Mouse (Mus musculus) stomach, embryonic 15.5 days (tissue): ENCODE measurements around the gene Hcn2. TPM values are rescaled to one million over a fixed set of nuclear protein-coding genes. Genes with fewer than 3 reads are reported as not detected.

Experiments
- ATAC-seq: fragments of 200-750 bp; cut with Nextera tagmentation; 2 replicates; pipeline ENCODE4 v1.8.0; 2017; ENCODE audit warnings: low read depth, moderate number of reproducible peaks, moderate TSS enrichment; ENCODE audit not compliant: insufficient read depth, low FRiP score
- H3K27ac ChIP-seq: fragments of 300-500 bp; sonication (generic); 2 replicates; pipeline ENCODE4 v1.5.1; 2015; ENCODE audit warnings: mild to moderate bottlenecking, inconsistent platforms
- H3K27me3 ChIP-seq: fragments of 300-500 bp; sonication (generic); replicated peaks from 2 replicates; pipeline ENCODE4 v1.6.1; 2015; ENCODE audit warnings: inconsistent platforms
- H3K36me3 ChIP-seq: fragments of 300-500 bp; sonication (generic); 2 replicates; pipeline ENCODE4 v1.6.1; 2015; ENCODE audit warnings: inconsistent platforms
- H3K4me1 ChIP-seq: fragments of 300-500 bp; sonication (generic); 2 replicates; pipeline ENCODE4 v1.6.1; 2015; ENCODE audit warnings: inconsistent platforms
- H3K4me2 ChIP-seq: fragments of 300-500 bp; sonication (generic); 2 replicates; pipeline ENCODE4 v1.6.1; 2015; ENCODE audit warnings: mild to moderate bottlenecking, inconsistent platforms
- H3K4me3 ChIP-seq: fragments of 300-500 bp; sonication (generic); replicated peaks from 2 replicates; pipeline ENCODE4 v1.5.1; 2015; ENCODE audit warnings: inconsistent platforms
- H3K9ac ChIP-seq: fragments of 300-500 bp; sonication (generic); 2 replicates; pipeline ENCODE4 v1.6.1; 2015; ENCODE audit warnings: inconsistent platforms
- H3K9me3 ChIP-seq: fragments of 300-500 bp; sonication (generic); 2 replicates; pipeline ENCODE4 v1.6.1; 2016; ENCODE audit warnings: inconsistent platforms
- WGBS: fragments of 180-500 bp; shearing (Covaris S2); methylation state at CpG from one replicate; pipeline ENCODE4 v1.1.7; 2015; 5-methylcytosine and 5-hydroxymethylcytosine counted together
- polyA plus RNA-seq: library from polyadenylated mRNA; unstranded; fragments of >200 nt; fragmentation: Nextera tagmentation; extraction: Ambion mirVana; gene quantifications from 2 replicates; pipeline ENCODE4 v1.2.1, GENCODE M21; 2015

Hcn2 gene
- polyA plus RNA-seq, 1 experiment from 2014 or later, result 0.08 TPM

- Histone ChIP-seq H3K9ac (no peak overlapping the region), H3K27me3 (no peaks in the 10 kb centered on the region), H3K27ac (no peak overlapping the region), H3K9me3 (peaks cover 14% of the 10 kb centered on the region), H3K4me3 (no peak overlapping the region), H3K36me3 (peaks cover 63% of the 10 kb centered on the region), H3K4me1 (no peaks in the 10 kb centered on the region), H3K4me2 (peak overlapping the region; percentile 5; the same call in 1 of the 2 replicates)
- ATAC-seq, result no peak
- WGBS, result 40% methylated on average over 51 of the region's 52 CpGs
Observed at GRCm38 (mm10) chr10:79735361-79735760, 18.9 kb downstream of the Hcn2 start.

DNA sequence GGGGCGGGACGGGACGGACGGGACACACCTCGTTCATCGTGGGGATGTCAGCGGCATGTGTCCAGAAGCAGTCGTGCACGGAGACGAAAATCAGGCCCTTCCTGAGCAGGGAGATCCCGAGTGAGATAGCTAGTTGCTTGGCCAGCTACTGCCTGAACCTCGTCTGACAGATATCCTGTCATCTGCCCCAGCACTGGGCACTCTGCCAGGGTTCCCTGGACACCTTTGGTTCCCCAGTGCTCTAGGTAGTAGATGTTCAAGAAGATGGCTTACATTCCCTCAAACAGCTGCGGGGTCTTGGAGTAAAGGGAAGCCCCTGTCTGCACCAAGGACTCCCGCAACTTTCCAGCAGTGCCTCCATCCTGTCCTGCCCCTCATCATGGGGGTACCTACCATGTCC is 20.3 kb downstream of the Hcn2 start:
- 86% methylated on average over 14 of the region's 14 CpGs for WGBS
- H3K9me3 ChIP-seq, result peaks cover 14% of the 10 kb centered on the region

GRCm38 (mm10) chr10:79738259-79738658 is 21.8 kb downstream of the Hcn2 start:
- Histone ChIP-seq H3K9ac (no peak overlapping the region), H3K4me3 (no peak overlapping the region), H3K4me2 (no peak overlapping the region), H3K27me3 (no peaks in the 10 kb centered on the region), H3K4me1 (no peaks in the 10 kb centered on the region), H3K27ac (no peak overlapping the region), H3K36me3 (peaks cover 91% of the 10 kb centered on the region), H3K9me3 (peaks cover 14% of the 10 kb centered on the region)
- ATAC-seq, result no peak
- 93% methylated on average over 10 of the region's 10 CpGs for WGBS

More for the DNA sequence above, 20.3 kb downstream of the Hcn2 start:
- no peaks in the 10 kb centered on the region for H3K27me3 ChIP-seq
- no peak for ATAC-seq
- H3K36me3 ChIP-seq, result peaks cover 77% of the 10 kb centered on the region
- no peak overlapping the region for H3K27ac ChIP-seq
- no peak overlapping the region for H3K9ac ChIP-seq
- no peaks in the 10 kb centered on the region for H3K4me1 ChIP-seq
- no peak overlapping the region for H3K4me3 ChIP-seq
- H3K4me2 ChIP-seq, result no peak overlapping the region

GRCm38 (mm10) chr10:79739234-79739633 is 22.8 kb downstream of the Hcn2 start:
- ATAC-seq, result no peak
- H3K4me2 ChIP-seq, result no peak overlapping the region
- peaks cover 14% of the 10 kb centered on the region for H3K9me3 ChIP-seq
- H3K36me3 ChIP-seq, result peaks cover 87% of the 10 kb centered on the region
- H3K4me1 ChIP-seq, result no peaks in the 10 kb centered on the region
- no peak overlapping the region for H3K27ac ChIP-seq
- 96% methylated on average over 28 of the region's 28 CpGs for WGBS
- H3K27me3 ChIP-seq, result no peaks in the 10 kb centered on the region
- H3K4me3 ChIP-seq, result no peak overlapping the region
- no peak overlapping the region for H3K9ac ChIP-seq

DNA sequence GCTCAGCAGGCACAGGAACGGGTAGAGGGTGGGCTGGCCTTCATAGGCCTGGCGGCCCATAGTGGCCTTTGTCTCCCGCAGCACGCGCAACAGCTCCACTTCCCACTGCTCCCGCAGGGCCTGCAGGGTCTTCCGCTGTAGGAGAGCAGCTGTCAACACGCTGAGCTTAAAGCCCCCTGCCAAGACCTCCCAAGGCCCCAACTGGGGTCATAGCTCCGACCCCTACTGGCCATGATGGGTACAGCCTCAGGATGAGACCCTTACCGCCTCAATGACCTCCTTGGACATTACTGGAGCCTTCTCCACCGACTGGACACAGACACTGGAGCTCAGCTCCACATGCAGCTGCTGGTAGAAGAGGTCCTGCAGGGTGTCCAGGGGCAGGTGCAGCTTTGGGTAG is 24.4 kb downstream of the Hcn2 start:
- no peak for ATAC-seq
- WGBS, result 81% methylated on average over 11 of the region's 11 CpGs
- Histone ChIP-seq H3K4me2 (no peak overlapping the region), H3K9ac (no peak overlapping the region), H3K36me3 (peaks cover 75% of the 10 kb centered on the region), H3K4me1 (peaks cover 6% of the 10 kb centered on the region; the same call in 1 of the 2 replicates), H3K9me3 (peaks cover 14% of the 10 kb centered on the region; the same call in 1 of the 2 replicates), H3K27me3 (no peaks in the 10 kb centered on the region), H3K27ac (no peak overlapping the region), H3K4me3 (no peak overlapping the region)

DNA sequence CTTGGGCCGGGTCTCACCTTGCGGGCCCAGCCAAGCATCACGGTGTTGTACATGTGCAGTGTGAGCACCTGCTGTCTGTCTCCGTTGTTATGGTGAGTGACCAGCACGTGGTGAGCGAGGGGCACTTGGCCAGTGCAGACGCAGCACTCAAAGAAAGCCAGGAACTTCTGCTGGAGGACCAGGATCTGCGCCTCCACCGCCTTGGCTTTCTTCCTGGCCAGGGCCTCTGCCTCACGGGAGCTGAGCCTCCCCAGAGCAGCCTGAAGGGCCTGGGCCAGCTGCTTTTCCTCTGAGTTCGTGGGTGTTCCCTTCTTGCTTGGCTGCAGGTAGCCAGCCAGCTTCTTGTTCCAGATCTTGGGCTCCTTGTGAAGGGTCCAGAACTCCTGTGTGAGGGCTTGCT is 26.7 kb downstream of the Hcn2 start:
- Histone ChIP-seq H3K4me1 (peaks cover 6% of the 10 kb centered on the region; the same call in 1 of the 2 replicates), H3K9me3 (peaks cover 12% of the 10 kb centered on the region; the same call in 1 of the 2 replicates), H3K4me2 (no peak overlapping the region), H3K9ac (no peak overlapping the region), H3K27ac (no peak overlapping the region), H3K36me3 (peaks cover 52% of the 10 kb centered on the region), H3K27me3 (no peaks in the 10 kb centered on the region), H3K4me3 (no peak overlapping the region)
- 91% methylated on average over 11 of the region's 11 CpGs for WGBS
- no peak for ATAC-seq

GRCm38 (mm10) chr10:79743650-79744365 is 27.4 kb downstream of the Hcn2 start:
- Histone ChIP-seq H3K27me3 (no peaks in the 10 kb centered on the region), H3K9ac (no peak overlapping the region), H3K4me3 (no peak overlapping the region), H3K4me1 (peaks cover 6% of the 10 kb centered on the region; the same call in 1 of the 2 replicates), H3K27ac (no peak overlapping the region), H3K36me3 (peaks cover 45% of the 10 kb centered on the region), H3K4me2 (no peak overlapping the region), H3K9me3 (peaks cover 12% of the 10 kb centered on the region; the same call in 1 of the 2 replicates)
- no peak for ATAC-seq
- WGBS, result 91% methylated on average over 15 of the region's 15 CpGs

GRCm38 (mm10) chr10:79745411-79745810 is 29.0 kb downstream of the Hcn2 start:
- peaks cover 29% of the 10 kb centered on the region for H3K36me3 ChIP-seq
- H3K9ac ChIP-seq, result no peak overlapping the region
- H3K4me2 ChIP-seq, result peak overlapping the region; percentile 61
- no peaks in the 10 kb centered on the region for H3K27me3 ChIP-seq
- peak overlapping the region; percentile 60 for H3K4me3 ChIP-seq
- WGBS, result 87% methylated on average over 3 of the region's 3 CpGs
- ATAC-seq, result no peak
- no peak overlapping the region for H3K27ac ChIP-seq
- peaks cover 6% of the 10 kb centered on the region; the same call in 1 of the 2 replicates for H3K4me1 ChIP-seq
- no peaks in the 10 kb centered on the region for H3K9me3 ChIP-seq

GRCm38 (mm10) chr10:79745898-79746773 is 29.7 kb downstream of the Hcn2 start, which contains the start of gene Polrmt:
Gene Polrmt, minus strand, starts transcription at chr10:79746581.
- H3K4me2 ChIP-seq, result peak within 1 kb of the TSS; percentile 61
- no peaks in the 10 kb centered on the region for H3K27me3 ChIP-seq
- H3K9me3 ChIP-seq, result no peaks in the 10 kb centered on the region
- H3K27ac ChIP-seq, result no peak within 1 kb of the TSS
- peak within 1 kb of the TSS; percentile 42 for H3K9ac ChIP-seq
- H3K4me3 ChIP-seq, result peak within 1 kb of the TSS; percentile 60
- 3% methylated on average over 38 of the region's 38 CpGs for WGBS
- peak; percentile 98 for ATAC-seq
- H3K4me1 ChIP-seq, result peaks cover 6% of the 10 kb centered on the region; the same call in 1 of the 2 replicates
- H3K36me3 ChIP-seq, result peaks cover 22% of the 10 kb centered on the region

- ATAC-seq, result peak; percentile 54; the same call in 1 of the 2 replicates
- Histone ChIP-seq H3K9me3 (no peaks in the 10 kb centered on the region), H3K27ac (no peak overlapping the region), H3K4me1 (peaks cover 6% of the 10 kb centered on the region; the same call in 1 of the 2 replicates), H3K4me3 (no peak overlapping the region; the same call in 1 of the 2 replicates), H3K4me2 (peak overlapping the region; percentile 52), H3K36me3 (peaks cover 16% of the 10 kb centered on the region), H3K27me3 (no peaks in the 10 kb centered on the region), H3K9ac (no peak overlapping the region)
- WGBS, result 21% methylated on average over 6 of the region's 6 CpGs
Observed at GRCm38 (mm10) chr10:79746774-79747151, 30.3 kb downstream of the Hcn2 start.

DNA sequence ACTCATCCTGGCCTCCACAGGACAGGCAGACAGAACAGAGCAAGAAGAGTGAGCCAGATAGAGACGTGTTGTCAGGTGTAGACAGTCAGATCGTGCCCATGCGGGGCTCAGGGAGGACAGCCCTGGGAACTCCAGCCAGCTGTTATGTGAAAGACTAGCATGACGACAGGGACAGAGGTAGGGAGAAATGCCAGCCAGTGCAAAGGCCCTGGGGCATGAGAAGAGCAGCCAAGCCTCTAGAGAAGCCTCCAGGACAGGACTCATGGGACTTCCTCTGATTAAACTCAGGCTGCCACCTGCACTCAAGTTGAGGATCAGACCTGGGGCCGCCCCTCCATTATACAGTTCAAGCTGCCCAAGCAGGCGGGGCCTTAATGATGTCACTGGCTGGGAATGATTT is 32.1 kb downstream of the Hcn2 start:
- WGBS, result 79% methylated on average over 6 of the region's 6 CpGs
- H3K4me3 ChIP-seq, result no peak overlapping the region

More for the DNA sequence above, 32.1 kb downstream of the Hcn2 start:
- Histone ChIP-seq H3K4me2 (no peak overlapping the region), H3K27ac (no peak overlapping the region), H3K9me3 (no peaks in the 10 kb centered on the region), H3K36me3 (peaks cover under 1% of the 10 kb centered on the region; the same call in 1 of the 2 replicates), H3K4me1 (peaks cover 6% of the 10 kb centered on the region; the same call in 1 of the 2 replicates), H3K27me3 (no peaks in the 10 kb centered on the region), H3K9ac (no peak overlapping the region)
- no peak for ATAC-seq
